Mouse (Mus musculus) urinary bladder, adult 18-20 months (tissue): Measurements from ENCODE around the gene Gm20671.
"Not testable (repeated sequence)": the region's sequence is repeated elsewhere in the genome, so short reads cannot be mapped to it uniquely, and the experiment has no call there.

ENCODE experiments used
- DNase-seq, 2 experiments: peaks; one replicate each; pipeline ENCODE4 v3.0.0; 2022; ENCODE audit warnings: low spot score in 2 of 2, mixed read lengths in 2 of 2

The Gm20671 gene

DNA sequence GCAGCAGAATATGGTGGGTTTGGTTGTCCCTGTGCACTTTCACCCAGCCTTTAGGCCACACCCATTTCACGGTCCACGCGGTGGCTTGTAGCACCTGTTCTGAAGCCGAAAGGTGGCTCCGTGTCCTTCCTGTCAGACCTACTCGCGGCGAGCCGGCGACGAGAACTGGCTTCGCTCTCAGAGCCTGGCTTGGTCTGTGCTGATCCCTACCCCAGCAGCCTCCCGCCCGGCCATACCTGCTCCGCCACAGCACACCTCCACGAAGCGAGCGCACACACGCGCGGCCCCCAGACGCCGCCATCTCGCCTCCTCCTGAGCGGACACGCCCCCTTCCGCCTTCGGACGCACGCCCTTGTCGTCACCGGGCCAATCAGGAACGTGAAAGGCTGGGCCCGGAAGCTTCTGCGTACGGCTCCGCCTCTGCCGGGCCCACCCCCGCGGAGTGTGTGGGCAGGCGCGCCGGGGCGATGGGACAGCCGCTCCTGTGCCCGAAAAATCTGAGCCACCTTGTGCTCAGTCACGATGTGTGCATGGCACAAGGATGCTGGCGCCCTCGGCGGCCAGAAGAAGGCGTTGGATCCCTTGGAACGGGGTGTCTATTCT lies 41.5 kb downstream of the Gm20671 start, which contains the start of gene Pisd:
TSS of gene Pisd (minus strand) at position 334 of the 603 bp plus-strand sequence.
- peak; percentile 88 to 90 for DNase-seq

DNA sequence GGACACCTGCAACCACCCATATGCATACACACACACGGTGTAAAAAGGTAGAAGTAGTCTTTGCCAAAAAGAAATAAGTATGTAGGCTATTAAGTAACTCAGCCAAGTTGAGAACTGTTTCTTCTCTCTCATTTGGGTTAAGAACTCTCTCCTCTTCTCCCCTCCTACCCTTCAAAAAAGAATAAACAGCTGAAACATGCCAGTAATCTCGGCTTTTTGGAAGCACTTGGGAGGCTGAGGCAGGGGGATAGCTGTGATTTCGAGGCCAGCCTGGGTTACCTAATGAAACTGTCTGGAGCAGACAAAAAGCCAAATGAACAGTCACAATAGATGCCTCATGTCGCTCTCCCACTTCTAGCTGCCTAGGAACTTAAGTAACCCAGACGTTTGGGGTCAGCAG lies 42.2 kb downstream of the Gm20671 start:
- DNase-seq, result no peak

DNA sequence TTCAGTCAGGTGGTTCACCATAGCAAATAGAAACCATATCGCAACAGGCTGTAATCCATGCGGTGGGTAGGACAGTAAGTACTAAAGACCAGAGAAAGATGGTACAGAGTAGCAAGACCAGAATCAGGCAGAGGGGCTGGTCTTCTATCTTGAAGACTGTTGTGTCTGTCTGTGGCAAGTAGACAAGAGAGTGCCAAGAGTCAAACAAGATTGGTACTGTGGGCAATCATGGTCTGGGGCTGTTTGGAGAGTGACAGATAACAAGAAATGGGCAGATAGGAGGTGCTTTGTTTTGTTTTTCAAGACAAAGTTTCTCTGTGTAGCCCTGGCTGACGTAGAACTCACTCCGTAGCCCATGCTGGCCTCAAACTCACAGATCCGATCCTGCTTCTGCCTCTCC lies 45.3 kb downstream of the Gm20671 start:
- DNase-seq, result no peak

DNA sequence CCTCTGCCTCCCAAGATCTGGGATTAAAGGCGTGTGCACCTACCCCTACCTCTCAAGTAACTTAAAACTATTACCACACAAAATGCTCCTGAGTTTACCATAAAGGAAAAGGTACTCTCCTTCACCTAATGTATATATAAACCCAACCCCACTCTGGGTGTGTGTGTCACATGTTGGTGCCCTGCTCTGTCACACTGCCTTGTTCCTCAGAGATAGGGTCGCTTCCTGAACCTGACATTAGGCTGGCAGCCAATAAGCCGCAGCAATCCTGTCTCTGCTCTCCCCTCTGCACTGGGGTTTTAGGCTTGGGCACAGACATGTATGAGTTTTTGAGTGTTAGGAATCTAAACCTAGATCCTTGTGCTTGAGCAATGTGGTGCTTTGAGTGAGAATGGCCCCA lies 48.7 kb downstream of the Gm20671 start:
- DNase-seq, result no peak

DNA sequence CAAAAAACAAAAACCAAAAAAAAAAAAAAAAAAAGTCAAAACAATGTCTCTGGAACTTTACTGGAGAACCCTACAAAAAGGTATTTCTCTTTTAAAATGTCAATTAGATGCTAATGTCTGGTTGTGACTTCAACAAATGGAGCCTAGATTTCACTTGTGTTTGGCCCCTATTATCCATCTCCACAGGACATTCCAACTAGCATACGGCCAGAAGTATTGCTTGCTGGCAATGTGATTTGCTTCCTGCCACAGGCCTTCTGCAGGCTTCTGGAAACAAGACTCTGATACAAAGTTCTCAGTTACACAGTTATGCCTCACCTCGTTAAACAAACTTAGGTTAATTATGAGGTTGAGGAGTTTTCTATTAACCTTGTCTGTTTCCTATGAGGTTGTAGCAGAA lies 54.5 kb downstream of the Gm20671 start:
- DNase-seq, result no peak

DNA sequence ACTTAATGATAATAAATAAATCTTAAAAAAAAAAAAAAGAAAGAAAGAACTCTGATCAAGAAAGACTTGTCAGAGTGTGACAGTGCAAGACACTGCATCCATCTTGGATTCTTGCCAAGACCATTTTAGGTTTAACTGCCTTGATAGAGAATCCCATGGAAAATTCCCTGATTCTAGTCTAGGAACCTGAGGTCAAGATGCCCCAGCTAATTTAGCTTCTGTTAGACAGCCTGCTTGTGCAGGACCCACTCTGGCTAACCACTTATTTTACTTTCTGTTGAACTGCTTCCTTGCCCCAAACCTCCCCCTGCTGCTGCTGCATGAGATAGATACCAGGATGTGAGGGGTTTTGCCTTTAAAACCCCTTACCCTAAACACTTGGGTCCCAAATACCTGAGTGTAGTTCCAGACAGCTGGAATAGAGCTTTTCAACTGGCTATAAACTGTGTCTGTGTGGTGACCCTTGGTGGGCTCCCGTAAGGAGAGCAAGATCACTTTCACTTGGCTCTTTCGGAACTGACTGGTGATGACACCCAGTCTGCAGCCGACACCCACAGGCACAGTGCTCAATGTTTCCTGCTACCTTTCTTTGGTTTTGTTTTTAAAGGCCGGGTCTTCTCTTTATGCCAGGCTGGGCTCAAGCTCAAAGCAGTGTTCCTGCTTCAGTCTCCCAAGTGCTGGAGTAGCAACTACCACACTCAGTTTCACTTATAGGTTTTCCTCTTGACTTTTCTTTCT lies 59.1 kb downstream of the Gm20671 start:
- no peak for DNase-seq

DNA sequence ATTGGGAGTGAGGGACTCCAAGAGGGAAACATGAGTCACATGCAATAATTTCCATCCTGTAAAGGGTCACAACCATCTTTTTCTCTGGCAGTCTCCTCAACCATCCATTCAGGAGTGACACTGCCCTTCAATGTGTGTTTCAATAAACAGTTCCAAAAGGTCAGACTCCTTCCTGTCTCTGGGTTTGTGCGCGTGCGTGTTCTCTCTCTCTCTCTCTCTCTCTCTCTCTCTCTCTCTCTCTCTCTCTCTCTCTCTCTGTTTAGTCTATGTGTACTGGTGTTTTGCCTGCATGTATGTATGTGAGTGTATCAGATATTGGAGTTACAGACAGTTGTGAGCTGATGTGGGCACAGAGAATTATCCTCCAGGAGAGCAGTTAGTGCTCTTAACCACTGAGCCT lies 59.9 kb downstream of the Gm20671 start:
- no peak for DNase-seq

DNA sequence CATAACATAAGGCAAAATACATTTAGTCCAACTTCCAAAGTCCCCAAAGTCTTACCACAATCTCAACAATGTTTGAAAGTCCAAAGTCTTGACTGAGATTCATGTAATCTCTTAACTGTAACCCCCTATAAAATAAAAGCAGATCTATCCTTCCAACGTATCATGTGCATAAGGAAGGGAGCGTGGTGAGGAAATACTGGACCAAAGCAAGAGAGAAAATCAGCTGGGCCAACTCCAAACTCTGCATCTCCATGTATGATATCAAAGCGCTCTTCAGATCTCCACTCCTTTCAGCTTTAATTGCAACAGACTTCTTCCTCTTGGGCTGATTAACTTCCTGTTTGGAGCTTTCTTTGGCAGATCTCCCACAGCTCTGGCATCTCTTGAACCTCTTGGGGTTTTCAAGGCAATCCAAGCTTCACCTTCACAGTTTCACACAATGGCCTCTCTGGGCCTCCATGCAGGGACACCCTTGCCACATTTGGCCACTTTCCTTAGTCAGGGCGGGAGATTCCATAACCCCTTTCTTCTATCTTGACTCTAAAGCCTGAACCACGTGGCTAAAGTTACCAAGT lies 65.3 kb downstream of the Gm20671 start:
- no peak for DNase-seq

DNA sequence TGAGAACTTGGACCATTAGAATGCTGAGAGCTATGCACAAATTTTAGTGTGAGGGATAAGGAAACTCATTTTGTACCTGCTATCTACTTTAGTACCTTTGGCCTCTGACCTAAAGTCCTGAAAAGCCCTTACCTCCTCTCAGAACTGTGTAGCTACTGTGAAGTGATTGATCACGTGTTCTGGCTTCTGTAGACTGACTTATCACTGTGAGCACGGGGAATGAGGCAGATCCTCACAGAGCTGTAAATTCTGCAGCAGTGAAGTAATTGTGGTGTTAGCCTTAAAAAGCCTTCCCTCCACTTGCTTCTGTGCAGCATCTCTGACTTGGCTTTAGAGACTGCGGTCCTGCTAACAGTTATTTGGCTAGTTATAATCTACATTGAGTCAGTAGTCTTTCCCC lies 66.1 kb downstream of the Gm20671 start:
- no peak for DNase-seq

DNA sequence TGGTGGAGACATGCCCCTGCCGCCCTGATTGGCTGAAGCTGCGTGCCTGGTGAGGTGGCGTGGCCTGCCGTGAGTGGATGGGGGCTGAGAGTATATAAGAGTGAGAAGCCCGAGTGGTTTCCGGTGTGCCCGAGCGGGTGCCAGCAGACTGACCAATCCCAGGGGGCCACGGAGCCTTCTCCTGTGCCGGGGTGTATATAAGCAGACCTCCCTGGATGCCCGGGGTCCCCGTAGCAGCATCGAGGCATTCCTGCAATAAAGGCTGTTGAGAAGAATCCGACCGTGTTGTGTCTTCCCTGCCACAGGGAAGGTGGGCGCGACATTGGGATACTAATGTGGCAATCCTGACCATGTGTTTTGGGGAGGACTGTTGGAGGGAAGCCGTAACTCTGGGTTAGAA lies 66.6 kb downstream of the Gm20671 start:
- DNase-seq, result not testable (repeated sequence)

DNA sequence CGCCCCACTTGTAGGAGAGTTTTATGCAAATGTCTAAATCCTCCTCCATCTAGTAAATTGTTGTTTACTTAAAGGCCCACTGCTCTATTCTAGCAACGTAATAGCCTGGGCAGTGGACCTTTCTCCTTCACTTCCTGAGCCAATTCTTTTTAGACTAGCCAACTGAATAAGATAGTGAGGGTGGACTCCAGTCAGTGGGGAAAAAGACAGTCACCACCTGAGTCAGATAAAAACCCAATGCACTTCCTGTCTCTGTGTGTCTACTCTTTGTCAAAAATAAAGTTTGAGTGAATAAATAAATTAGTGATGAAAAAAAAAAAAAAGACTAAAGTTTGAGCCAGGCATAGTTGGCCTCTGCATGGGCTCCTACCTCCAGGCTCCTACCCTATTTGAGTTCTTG lies 67.2 kb downstream of the Gm20671 start:
- no peak for DNase-seq

DNA sequence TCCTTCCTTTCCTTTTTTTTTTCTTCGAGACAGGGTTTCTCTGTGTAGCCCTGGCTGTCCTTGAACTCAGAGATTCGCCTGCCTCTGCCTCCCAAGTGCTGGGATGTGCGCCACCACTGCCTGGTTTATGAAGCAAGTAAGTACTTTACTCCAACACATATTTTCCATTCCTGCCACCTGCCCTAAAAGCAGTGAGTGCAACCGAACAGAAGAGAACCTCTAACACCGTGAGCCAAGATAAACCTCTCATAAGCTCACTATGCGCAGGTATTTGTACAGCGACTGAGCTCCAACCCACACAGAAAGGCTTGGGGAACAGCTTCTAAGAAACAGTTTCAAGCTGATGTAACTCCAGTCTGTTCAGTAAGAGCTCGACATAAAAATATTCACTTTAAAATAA lies 70.8 kb downstream of the Gm20671 start:
- no peak for DNase-seq

DNA sequence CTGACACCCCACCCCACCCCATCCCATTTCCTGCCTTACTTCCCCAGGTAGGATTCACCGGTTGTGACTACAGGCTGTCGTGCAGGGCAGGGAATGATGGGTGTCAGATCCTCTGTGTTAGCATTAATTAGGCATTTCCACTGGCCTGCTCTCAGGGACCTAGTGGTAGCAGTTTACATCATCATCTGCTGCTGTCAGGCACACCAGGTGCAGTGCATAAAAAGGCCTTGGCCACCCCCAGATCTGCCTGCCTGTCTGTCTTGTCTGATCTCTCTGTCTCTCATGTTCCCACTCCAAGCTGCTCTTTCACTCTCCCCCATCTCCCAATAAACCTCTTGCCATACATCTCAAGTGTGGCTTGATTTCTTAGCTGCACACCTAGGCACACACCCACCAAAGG lies 75.2 kb downstream of the Gm20671 start:
- DNase-seq, result no peak

DNA sequence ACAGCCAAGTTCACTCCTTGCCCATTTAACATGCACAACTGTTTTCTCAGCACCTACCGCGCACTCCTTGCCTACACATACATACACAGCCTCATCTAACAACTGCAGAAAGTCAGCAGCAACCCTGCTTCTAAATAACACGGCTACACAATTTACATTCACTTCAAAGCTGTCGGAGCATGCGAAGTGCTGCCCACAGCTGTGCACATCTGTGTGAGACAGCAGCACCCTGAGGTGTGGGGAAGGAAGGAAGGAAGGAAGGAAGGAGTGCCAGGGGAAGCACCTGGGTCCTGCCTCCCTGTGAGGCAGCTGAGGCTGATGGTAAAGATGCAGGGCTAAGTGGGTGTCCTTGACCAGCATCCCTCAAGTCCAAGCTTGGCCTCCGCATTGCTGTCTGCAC lies 78.0 kb downstream of the Gm20671 start:
- no peak for DNase-seq

DNA sequence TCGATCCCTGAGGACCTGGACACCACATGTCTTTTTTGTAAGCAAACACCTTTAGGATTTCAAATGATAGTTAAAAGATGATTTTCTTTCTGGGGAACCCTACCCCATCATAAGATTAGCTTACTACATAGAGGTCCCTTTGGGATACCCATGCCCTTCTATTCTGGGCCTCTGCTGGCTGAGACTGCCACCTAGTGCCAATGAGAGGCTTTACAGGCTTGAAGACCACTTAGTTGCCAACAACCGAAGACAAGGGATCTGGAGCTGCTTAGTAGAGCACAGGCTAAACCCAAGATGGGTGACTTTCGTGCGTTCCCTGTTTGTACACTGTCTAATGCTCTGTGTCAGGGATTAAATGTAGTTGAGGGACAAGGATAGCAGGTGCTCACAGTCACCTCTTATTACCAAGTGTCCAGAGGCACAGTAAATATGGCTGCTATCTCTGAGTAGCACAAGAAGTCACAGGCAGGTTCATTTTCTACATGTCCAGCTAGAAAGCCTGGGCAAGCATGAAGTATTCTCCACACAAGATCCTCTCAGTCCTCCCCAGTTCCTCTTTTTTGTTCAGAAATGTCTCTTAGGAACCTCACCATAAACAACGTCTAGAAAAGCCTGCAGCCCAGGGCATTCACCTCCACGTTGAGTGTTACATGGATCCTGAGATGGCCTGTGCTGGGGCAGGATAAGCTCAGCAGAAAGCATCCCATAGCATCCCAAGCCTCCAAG lies 79.1 kb downstream of the Gm20671 start:
- no peak for DNase-seq

DNA sequence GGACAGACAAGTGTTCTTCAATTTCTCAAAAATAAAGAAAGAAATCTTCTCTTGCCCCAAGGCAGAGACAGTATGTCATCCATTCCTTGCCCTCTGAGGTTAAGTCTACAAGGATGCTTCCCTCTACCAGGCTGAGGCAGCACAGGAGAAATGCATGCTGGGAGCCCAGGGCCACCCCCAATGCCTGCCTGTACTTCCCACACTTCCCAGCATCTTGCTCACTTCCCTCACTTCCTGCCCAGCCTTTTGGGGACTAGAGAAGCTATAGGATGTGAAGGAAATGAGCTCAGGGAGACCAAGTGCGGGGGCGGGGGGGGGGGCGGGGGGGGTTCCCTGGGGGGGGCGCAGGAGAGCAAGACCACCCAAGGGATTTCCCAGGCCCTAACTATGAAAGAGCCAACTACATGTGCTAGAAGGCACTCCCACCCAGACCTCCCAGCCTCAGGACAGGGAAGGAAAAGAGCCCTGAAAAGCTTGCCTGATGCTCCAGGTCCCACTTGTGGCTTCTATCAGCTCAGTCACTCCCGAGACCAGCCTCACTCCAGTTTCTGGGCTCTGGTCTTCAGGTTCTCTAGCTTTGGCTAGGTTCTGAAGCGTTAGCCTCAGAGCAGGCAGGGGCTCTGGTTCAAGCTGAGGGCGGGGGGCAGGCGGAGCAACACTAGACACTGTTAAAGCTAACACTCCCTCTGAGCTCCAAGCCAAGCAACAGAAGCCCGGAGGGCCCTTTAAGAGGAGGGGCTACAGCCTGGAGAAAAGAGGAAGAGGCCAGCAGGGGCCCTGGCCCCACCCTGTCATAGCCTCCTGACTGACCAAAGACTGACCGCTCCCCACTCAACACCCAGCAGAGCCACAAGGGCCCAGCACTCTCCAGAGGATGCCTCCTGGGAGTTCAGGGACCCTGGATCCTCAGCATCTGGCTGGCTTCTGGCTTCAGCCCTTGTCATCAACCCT lies 80.9 kb downstream of the Gm20671 start:
- peak; percentile 60 to 81 for DNase-seq

DNA sequence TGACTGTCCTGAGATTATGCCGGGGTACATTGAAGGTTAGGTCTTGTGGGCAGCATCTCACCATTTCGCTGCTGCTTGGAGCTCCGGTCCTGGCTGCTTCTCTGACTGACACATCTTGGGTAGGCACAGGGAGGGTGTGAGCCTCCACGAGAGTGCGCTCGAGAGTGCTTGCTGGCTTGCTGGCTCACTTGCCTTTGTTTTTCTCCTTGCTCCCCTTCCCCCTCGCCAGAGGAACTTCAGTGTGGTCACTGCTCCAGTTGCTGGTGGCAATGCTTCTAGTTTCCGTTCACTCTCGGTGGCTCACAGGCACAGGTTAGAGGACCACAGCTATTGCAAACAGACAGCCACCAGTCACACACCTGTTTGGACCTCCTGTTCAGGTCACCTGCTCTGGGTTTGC lies 84.8 kb downstream of the Gm20671 start:
- no peak for DNase-seq

DNA sequence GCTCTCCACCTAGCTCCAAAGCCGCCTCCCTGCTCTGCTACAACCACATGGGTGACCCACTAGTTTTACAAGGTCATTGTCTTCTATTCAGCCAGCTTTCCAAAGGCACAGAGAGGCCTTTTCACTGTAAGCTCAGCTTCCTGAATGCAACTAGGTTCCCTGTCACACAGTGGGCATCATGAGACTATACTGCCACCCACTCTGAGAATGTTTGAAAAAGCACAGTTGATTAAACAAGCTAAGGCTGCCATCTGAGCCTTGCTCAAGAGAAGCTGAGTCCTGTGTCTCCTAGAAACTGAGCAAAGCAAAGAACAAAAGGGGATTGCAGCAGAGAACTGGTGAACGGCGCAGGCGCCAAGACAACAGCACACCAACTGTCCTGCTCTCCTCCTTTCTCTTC lies 85.5 kb downstream of the Gm20671 start:
- not testable (repeated sequence) for DNase-seq

DNA sequence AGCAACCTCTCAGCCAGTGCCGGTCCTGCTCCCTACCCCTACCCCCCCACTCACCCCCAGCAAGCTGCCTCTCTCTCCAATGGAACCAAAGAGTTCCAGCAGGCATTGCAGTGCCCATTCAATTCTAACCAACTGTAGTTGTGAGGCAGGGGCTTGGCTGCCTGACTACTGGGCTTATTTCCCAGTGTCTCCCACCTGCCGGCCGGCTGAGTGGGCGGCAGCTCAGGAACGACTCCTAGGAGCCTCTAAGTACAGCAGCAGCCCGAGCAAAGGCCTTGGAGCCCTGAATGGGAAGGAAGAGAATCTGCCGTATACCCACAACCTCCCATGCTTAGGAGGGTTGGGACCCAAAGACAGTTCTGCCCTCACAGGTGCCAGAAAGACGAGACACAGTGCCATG lies 86.1 kb downstream of the Gm20671 start:
- not testable (repeated sequence) for DNase-seq

DNA sequence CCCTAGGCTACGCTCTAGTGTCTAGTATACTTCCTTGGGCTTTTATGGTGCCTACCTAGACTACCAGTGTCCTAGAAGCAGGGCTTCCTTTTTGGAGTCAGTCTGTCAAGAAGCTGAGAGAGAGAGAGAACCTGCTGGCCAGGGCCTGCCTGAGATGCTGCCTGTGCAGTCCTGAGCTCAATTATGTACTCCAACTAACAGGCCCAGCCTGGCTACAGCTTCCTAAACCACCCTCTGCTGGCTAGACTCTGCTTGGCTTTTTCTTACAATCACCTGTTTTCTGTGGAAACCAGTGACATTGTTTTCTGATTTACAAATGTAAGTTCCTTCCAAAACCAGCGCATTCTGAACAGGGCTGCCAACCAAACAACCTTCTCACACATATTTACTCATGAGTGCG lies 86.8 kb downstream of the Gm20671 start:
- no peak for DNase-seq

DNA sequence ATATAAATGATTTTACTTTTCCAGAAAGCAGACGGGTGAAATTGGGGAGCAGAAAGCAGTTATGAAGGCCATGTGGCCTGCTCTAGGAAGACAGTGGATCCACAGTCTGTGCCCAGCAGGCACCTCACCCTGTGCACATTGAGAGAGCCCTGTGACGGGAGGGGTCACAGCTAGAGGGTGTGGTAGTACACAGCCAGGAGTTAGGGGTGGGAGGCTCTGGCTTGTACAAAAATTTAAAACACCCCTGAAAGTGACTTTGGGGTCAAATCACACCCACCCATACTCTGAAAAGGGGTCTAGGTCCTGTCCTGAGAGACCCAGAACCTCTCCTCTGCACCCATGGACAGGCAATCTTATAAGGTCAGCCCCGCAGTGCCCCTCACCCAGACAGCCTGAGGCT lies 90.1 kb downstream of the Gm20671 start:
- DNase-seq, result not testable (repeated sequence)
